Mouse (Mus musculus): ENCODE measurements around the gene Lenep.

DNA sequence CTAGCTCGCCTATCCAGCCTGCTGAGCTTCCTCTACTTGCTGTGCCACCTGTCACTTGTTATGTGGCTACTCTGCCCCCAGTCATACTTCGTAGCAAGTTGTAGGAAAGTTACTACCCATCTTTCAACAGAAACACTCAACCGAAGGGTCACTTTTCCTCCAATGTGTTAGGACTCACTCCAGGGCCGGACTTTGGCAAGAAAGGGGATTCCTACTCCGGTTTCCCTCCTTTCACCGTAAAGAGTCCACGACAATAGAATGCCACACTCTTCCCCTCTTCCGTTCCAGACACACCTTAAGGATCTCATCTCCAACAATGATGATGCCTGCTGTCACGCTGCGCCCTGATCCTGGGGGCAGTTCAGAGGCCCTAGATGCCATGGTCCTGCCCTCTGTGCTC, 8.3 kb upstream of the Lenep start:
- no peak for TF ChIP-seq CTCF (IDR thresholded peaks at IDR 0.05 in 2 of 3, conservative IDR thresholded peaks at IDR 0.05 in 1 of 3; ENCODE audit: control insufficient read depth in 1 of 3, insufficient read depth in 1 of 3, low read depth in 2 of 3, low read length in 3 of 3, poor library complexity in 1 of 3, severe bottlenecking in 1 of 3)
- no peak for TF ChIP-seq POLR2A (IDR thresholded peaks at IDR 0.05; ENCODE audit: control insufficient read depth in 1 of 2, insufficient read depth in 1 of 2, low read depth in 1 of 2, low read length in 2 of 2, poor library complexity in 1 of 2)
- TF ChIP-seq MAFK (IDR thresholded peaks at IDR 0.05; ENCODE audit: borderline replicate concordance, low read depth, low read length): no peak
